Mouse (Mus musculus) forebrain, embryonic 10.5 days (tissue): ENCODE measurements at regions not wholly inside any gene's neighbourhood (a gene's known extent, or its start where the extent isn't known, plus 50 kb on each side); places are given as distances from the start of the nearest gene placed in this dataset.

ENCODE experiments used
- DNase-seq: peaks from one replicate; pipeline ENCODE4 v3.0.0-alpha.2; 2017; ENCODE audit warnings: low spot score; ENCODE audit errors: extremely low spot score
- H3K27ac ChIP-seq: fragments of 300-500 bp; sonication (generic); 2 replicates; pipeline ENCODE4 v1.5.1; 2016; ENCODE audit warnings: mild to moderate bottlenecking
- H3K27me3 ChIP-seq: fragments of 300-500 bp; sonication (generic); 2 replicates; pipeline ENCODE4 v1.6.1; 2016; ENCODE audit warnings: mild to moderate bottlenecking; ENCODE audit not compliant: poor library complexity, severe bottlenecking
- H3K36me3 ChIP-seq: fragments of 300-500 bp; sonication (generic); replicated peaks from 2 replicates; pipeline ENCODE4 v1.6.1; 2016; ENCODE audit warnings: mild to moderate bottlenecking, moderate library complexity
- H3K4me1 ChIP-seq: fragments of 300-500 bp; sonication (generic); 2 replicates; pipeline ENCODE4 v1.6.1; 2016
- H3K4me3 ChIP-seq: fragments of 300-500 bp; sonication (generic); 2 replicates; pipeline ENCODE4 v1.5.1; 2016; ENCODE audit warnings: mild to moderate bottlenecking, moderate library complexity
- H3K9me3 ChIP-seq: fragments of 300-500 bp; sonication (generic); 2 replicates; pipeline ENCODE4 v1.6.1; 2016; ENCODE audit warnings: mild to moderate bottlenecking, moderate library complexity
- WGBS: fragments of 180-500 bp; shearing (Covaris S2); methylation state at CpG from one replicate; pipeline ENCODE4 v1.1.7; 2016; 5-methylcytosine and 5-hydroxymethylcytosine counted together

DNA sequence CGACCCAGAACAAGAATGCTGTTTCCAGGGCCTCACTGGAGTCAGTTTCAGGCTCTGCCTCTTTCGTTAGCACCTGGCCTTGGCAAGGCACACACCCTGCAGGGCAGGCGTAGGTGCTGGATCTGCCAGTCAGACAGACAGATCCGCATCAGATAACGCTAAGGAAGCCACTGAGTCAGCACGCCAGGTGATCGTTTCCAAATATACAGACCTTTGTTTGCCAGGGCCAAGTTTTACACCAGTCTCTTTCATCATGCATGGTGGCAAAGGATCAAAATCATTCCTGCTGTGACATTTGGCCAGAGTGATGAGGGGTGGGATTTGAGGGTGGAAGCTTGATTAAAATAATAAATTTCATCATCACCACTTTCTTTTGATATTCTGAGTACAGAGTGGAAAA is 411.0 kb downstream of the Ofcc1 start:
- 72% methylated on average over 7 of the region's 7 CpGs for WGBS
- H3K4me3 ChIP-seq, result no peak overlapping the region
- no peaks in the 10 kb centered on the region for H3K27me3 ChIP-seq
- no peak for DNase-seq
- no peaks in the 10 kb centered on the region for H3K4me1 ChIP-seq
- H3K36me3 ChIP-seq, result no peaks in the 10 kb centered on the region
- no peaks in the 10 kb centered on the region for H3K9me3 ChIP-seq
- no peak overlapping the region for H3K27ac ChIP-seq

DNA sequence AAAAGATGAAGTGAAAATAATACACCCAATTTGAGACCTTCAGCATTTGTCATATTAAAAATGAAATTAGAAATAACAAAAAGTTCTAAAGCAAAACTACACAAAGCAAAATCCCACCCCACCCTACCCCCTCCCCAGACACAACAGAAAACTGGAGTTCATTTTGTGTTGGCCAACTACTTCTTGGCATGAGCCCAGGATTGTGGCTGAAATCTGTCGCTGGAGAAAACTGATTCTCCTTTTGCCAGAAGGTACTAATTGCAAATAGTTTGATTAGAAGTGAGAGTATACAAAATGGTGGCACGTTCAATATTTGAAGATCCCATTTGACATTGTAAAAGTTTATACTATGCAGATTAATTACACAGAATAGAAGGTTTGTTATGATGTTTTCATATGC is 426.0 kb downstream of the Ofcc1 start:
- WGBS, result 75% methylated on average over 2 of the region's 2 CpGs
- no peak overlapping the region for H3K4me3 ChIP-seq
- DNase-seq, result no peak
- no peaks in the 10 kb centered on the region for H3K27me3 ChIP-seq
- no peak overlapping the region for H3K27ac ChIP-seq
- no peaks in the 10 kb centered on the region for H3K4me1 ChIP-seq
- H3K9me3 ChIP-seq, result no peaks in the 10 kb centered on the region
- no peaks in the 10 kb centered on the region for H3K36me3 ChIP-seq

DNA sequence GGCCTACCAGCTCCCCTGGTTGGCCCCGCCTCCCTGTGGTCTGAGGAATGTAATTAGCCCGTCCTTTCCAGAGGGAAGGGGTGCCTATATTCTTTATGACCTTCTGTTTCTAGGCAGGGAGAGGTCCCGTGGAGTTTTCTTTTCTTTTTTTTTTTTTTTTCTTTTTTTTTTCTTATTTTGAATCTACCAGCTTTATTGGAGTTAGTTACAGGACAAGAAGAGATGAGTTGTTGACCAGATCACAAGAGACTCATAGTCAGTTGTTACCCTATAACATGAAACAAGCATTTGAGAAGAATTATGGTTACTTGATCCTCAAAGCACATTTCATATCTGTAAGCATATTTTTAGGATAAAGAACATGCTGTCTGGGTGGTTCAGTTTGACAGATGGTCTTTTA is 429.8 kb downstream of the Ofcc1 start:
- Histone ChIP-seq H3K4me3 (no peak overlapping the region), H3K4me1 (no peaks in the 10 kb centered on the region), H3K9me3 (no peaks in the 10 kb centered on the region), H3K36me3 (no peaks in the 10 kb centered on the region), H3K27me3 (no peaks in the 10 kb centered on the region), H3K27ac (no peak overlapping the region)
- DNase-seq, result no peak
- 80% methylated on average over 3 of the region's 3 CpGs for WGBS

DNA sequence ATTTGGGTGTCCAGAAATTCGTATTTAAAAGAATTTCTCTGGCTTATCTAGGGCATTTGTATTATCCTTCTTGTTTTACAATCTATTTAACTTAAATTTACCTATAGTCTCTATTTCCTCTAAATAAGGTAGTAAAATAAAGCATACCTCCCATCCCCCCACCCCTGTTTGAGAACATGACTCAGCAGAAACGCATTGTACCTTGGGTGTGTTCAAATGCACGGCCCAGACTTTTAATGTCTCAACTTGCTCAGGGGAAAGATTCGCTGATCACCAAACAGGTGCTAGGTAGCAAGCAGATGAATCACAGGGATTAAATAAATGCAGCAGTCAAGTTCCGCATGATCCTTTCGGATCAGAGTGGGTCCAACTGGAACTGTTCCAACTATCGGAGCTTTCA is 432.7 kb downstream of the Ofcc1 start:
- no peaks in the 10 kb centered on the region for H3K4me1 ChIP-seq
- H3K4me3 ChIP-seq, result no peak overlapping the region
- WGBS, result 94% methylated on average over 7 of the region's 7 CpGs
- H3K9me3 ChIP-seq, result no peaks in the 10 kb centered on the region
- no peaks in the 10 kb centered on the region for H3K36me3 ChIP-seq
- DNase-seq, result no peak
- no peaks in the 10 kb centered on the region for H3K27me3 ChIP-seq
- no peak overlapping the region for H3K27ac ChIP-seq

DNA sequence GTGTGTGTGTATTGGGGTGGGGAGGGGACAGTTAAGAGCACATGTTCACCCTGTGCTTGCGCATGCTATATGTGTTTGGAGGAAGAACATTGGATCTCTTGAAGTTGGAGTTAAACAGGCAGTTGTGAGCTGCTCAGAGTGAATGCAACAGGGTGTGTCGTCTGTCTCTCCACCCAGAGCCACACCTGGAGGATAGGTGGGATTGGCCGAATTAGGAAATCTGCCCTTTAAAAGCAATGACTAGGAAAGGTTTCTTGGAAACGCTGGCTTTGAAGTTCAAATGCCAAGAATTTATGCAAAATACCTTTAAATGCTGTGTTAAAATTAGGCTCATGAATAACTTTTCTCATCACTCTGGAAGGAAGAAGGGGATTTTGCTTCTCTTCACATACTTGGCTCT is 436.9 kb downstream of the Ofcc1 start:
- Histone ChIP-seq H3K27me3 (no peaks in the 10 kb centered on the region), H3K9me3 (no peaks in the 10 kb centered on the region), H3K4me3 (no peak overlapping the region), H3K27ac (no peak overlapping the region), H3K4me1 (no peaks in the 10 kb centered on the region), H3K36me3 (no peaks in the 10 kb centered on the region)
- 90% methylated on average over 4 of the region's 4 CpGs for WGBS
- DNase-seq, result no peak

DNA sequence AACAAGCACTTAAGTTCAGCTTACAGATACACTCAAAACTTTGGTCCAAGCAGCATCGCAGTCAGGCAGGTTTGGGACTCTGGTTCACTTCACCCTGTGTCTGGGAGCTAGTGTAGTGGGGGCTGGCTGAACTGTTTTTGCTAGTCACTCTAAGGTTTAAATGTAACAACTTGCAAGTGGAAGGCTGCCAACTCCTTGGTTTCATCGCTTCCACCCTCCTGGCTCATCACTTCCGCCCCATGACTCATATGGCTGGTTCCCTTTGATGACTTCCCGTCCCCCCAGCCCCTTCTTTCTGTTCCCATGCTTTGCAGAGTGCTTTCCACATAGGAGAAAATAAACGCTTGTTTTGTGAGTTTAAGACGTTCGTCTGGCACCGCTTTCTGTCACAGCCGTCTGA is 438.1 kb downstream of the Ofcc1 start:
- Histone ChIP-seq H3K4me3 (no peak overlapping the region), H3K4me1 (no peaks in the 10 kb centered on the region), H3K9me3 (no peaks in the 10 kb centered on the region), H3K36me3 (no peaks in the 10 kb centered on the region), H3K27me3 (no peaks in the 10 kb centered on the region), H3K27ac (no peak overlapping the region)
- 89% methylated on average over 9 of the region's 9 CpGs for WGBS
- DNase-seq, result no peak

DNA sequence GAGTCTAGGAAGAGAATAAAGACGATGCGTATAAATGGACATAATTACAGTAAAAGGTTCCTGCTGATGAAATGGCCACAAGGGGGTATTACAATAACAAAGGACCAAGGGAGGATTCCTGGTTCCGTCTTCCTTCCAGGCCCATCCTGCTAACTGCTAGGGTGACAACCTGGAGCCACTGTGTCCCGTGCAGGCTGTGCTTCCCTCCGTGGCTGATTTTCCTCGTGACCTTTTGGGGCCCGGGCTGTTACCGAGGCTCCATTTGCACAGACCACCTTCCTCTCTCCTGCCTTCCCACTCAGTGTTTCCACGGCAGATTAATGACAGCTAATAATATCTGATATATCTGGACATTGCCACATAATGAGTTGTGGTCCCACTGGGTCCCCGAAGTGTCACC is 453.5 kb downstream of the Ofcc1 start:
- WGBS, result 81% methylated on average over 10 of the region's 10 CpGs
- Histone ChIP-seq H3K27me3 (no peaks in the 10 kb centered on the region), H3K9me3 (no peaks in the 10 kb centered on the region), H3K4me3 (no peak overlapping the region), H3K36me3 (no peaks in the 10 kb centered on the region), H3K27ac (no peak overlapping the region), H3K4me1 (peaks cover 15% of the 10 kb centered on the region)
- DNase-seq, result no peak

DNA sequence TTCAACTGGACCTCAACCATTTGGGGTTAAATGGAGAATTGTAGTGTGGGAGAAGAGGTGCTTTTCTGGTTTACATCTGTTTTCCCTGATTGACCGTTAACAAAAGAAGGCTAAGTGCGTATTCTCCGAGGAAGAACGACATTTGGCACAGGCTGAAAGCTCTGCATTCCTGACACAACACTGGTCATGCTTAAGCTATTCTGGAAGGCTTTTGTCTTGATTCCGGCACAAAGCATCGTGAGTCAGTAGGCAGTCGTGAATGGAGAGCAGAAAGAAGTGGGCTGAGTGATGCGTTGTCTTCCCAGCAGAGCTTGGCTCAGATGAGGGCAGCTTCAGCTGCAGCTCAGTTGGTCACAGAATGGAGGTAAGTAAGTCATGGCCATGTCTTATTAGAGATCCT is 457.0 kb downstream of the Ofcc1 start:
- H3K4me1 ChIP-seq, result peaks cover 15% of the 10 kb centered on the region
- WGBS, result 48% methylated on average over 8 of the region's 8 CpGs
- H3K4me3 ChIP-seq, result no peak overlapping the region
- no peaks in the 10 kb centered on the region for H3K36me3 ChIP-seq
- no peaks in the 10 kb centered on the region; the same call in 1 of the 2 replicates for H3K27me3 ChIP-seq
- H3K9me3 ChIP-seq, result no peaks in the 10 kb centered on the region
- no peak for DNase-seq
- H3K27ac ChIP-seq, result 0 out of 2 replicates have a peak overlapping the region, but pooled peaks have one; percentile 8

DNA sequence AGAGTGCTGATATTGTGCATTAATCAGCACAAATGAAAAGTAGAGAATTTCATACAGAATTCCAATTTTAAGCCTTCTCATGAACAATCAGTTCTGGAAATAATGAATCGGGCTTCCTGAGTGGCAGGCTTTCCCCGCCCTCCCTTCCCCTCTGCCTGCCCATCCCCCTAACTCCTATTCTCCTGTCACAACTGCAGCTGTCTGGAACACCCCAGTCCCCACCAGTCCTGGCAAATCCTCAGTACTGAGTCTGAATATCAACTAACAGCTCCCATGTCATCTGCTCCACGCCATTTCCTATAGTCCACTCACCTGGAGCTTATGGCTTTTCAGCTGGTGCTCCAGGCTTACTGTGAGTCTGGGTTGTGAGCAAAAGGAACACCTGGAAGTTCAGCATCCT is 457.9 kb downstream of the Ofcc1 start:
- no peaks in the 10 kb centered on the region for H3K9me3 ChIP-seq
- DNase-seq, result no peak
- 81% methylated on average over 3 of the region's 3 CpGs for WGBS
- H3K36me3 ChIP-seq, result no peaks in the 10 kb centered on the region
- H3K27me3 ChIP-seq, result no peaks in the 10 kb centered on the region; the same call in 1 of the 2 replicates
- H3K4me3 ChIP-seq, result no peak overlapping the region
- peaks cover 15% of the 10 kb centered on the region for H3K4me1 ChIP-seq
- H3K27ac ChIP-seq, result no peak overlapping the region

DNA sequence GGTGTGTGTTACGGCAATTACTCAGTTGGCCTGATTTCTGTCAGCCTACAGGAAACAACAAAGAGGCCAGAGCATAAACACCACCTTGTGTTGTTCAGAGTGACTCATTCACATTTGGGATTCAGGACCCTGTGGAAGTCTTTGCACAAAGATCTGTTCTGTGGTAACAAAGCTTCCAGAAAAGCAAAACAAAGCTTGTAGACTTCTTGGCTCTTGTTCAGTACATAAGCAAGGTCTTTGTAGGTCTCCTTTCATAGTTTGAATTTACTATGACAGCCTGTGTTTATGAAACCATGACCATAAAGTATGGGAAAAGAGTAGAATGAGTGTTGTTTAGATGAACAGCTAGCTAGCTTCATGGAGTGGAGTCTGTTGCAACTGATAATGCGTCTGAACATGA is 461.9 kb downstream of the Ofcc1 start:
- WGBS, result 92% methylated on average over 2 of the region's 2 CpGs
- no peak overlapping the region for H3K27ac ChIP-seq
- H3K4me1 ChIP-seq, result peaks cover 11% of the 10 kb centered on the region
- no peak overlapping the region for H3K4me3 ChIP-seq
- no peaks in the 10 kb centered on the region for H3K36me3 ChIP-seq
- no peaks in the 10 kb centered on the region for H3K9me3 ChIP-seq
- no peak for DNase-seq
- no peaks in the 10 kb centered on the region; the same call in 1 of the 2 replicates for H3K27me3 ChIP-seq

DNA sequence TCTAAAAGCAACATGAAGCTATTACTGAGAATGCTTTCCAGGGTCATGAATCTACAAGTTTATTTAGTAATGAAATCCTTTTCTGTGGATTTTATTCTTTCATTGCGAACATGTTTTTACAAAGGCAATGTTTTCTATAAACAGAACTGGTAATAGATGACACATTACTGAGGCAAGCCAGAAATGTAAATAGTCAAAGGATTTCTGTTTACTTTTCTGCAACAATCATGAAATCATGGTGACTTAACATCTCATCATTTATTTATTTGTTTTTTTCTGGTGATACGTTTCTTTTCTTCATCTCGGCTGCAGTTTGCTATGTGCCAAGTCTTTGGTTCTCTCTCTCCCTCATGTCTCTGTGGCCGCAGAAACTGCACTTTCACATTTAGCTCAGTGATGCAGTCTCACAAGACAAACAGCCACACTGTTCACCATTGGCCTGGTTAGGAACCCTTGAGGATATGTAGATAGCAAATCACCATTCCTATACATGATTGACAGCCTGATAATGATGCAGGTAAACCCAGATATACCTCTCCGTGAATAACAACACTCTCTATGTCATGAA is 462.8 kb downstream of the Ofcc1 start:
- 93% methylated on average over 5 of the region's 5 CpGs for WGBS
- Histone ChIP-seq H3K27me3 (no peaks in the 10 kb centered on the region; the same call in 1 of the 2 replicates), H3K4me3 (no peak overlapping the region), H3K36me3 (no peaks in the 10 kb centered on the region), H3K9me3 (no peaks in the 10 kb centered on the region), H3K27ac (no peak overlapping the region), H3K4me1 (peaks cover 5% of the 10 kb centered on the region)
- no peak for DNase-seq

DNA sequence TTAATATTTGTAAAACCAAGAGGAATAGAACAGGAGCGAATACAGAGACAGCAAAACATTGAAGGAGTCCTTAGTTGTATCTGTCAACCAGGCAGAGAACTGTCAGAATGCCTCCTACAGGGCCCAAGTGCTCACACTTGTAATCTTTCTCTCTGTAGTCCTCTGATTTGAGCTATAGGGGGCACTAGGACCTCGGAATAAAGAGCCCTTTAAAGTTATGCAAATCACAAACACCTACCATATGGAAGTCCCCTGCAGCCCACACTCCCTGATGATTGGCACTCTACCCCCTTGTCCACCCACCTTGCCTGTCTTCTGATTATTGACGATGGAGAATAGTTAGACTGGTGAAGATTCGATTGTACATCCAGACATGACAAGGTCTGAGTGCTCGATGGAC is 467.1 kb downstream of the Ofcc1 start:
- 76% methylated on average over 5 of the region's 5 CpGs for WGBS
- H3K4me1 ChIP-seq, result no peaks in the 10 kb centered on the region
- no peaks in the 10 kb centered on the region for H3K36me3 ChIP-seq
- no peak overlapping the region for H3K27ac ChIP-seq
- no peaks in the 10 kb centered on the region; the same call in 1 of the 2 replicates for H3K27me3 ChIP-seq
- H3K4me3 ChIP-seq, result no peak overlapping the region
- no peak for DNase-seq
- no peaks in the 10 kb centered on the region for H3K9me3 ChIP-seq

DNA sequence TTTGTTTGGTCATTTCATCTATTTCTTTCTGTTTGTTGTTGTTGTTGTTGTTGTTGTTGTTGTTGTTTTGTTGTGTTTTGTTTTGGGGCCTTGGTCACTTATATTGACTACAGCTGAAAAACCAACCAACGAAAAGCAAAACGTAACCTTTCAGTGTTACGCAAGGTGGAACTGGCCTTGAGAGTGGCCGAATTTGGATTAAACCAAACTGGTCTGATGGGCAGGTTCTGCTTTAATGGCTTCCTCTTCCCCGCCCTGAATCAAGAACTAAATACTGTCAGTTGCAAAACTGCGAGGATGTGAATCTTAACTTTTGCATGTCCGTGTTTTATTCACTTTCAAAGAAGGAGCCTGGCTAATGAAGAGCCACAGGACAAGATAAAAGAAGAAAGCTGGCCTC is 480.2 kb downstream of the Ofcc1 start:
- Histone ChIP-seq H3K27me3 (peaks cover 78% of the 10 kb centered on the region), H3K36me3 (no peaks in the 10 kb centered on the region), H3K4me1 (peaks cover 45% of the 10 kb centered on the region), H3K9me3 (no peaks in the 10 kb centered on the region), H3K27ac (no peak overlapping the region), H3K4me3 (no peak overlapping the region)
- no peak for DNase-seq
- WGBS, result 77% methylated on average over 7 of the region's 7 CpGs

DNA sequence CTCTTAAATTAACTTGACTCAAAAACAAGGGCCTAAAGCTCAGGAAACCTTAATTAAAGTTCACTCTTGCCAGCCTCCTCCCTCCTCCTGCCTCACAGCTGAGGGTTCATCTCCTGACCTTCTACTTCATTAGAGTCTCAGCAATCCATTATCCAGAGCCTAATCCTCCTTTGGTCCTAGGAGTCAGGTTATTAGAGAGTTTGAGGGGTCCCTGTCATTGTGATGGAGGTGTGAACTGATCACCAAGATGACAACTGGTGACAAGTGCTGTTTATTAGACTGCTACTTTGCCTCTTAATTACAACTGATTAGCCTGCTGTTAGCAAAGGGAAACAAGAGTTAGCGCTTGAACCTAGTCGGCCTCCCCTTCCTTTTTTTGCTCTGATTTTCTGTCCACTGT is 481.1 kb downstream of the Ofcc1 start:
- Histone ChIP-seq H3K9me3 (no peaks in the 10 kb centered on the region), H3K4me3 (no peak overlapping the region), H3K27ac (no peak overlapping the region), H3K36me3 (no peaks in the 10 kb centered on the region), H3K27me3 (peaks cover 86% of the 10 kb centered on the region), H3K4me1 (peaks cover 45% of the 10 kb centered on the region)
- no peak for DNase-seq
- WGBS, result 19% methylated on average over 2 of the region's 2 CpGs
